Mouse (Mus musculus) embryo, embryonic 11 days (tissue): ENCODE measurements around the gene Taar7a.

Source experiments
- DNase-seq: peaks from one replicate; pipeline ENCODE4 v3.0.0-alpha.2; 2015

Taar7a gene

DNA sequence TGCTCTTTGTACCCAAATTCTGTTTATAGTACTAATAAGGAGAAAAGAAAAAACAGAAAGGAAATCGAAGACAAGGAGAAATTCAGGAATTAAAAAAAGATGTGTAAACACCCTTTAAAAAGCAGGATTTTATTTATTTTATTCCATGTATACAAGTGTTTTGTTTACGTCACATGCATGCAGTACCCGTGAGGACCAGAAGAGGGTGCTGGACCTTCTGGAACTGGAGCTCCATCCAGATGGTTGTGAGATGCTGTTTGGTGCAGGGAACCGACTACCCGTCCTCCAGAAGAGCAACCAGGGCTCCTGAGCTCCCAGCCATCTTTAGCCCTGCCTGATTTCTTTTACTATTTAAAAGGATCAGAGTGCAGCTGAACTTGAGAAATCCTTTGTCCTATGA, 50.8 kb downstream of the Taar7a start:
- DNase-seq = no peak
